Mouse (Mus musculus) neural tube, embryonic 13.5 days (tissue): ENCODE data around the gene Dock4. TPM values are rescaled to one million over a fixed set of nuclear protein-coding genes. Genes with fewer than 3 reads are reported as not detected.

Experiments
- ATAC-seq: fragments of 200-750 bp; cut with Nextera tagmentation; 2 replicates; pipeline ENCODE4 v1.8.0; 2017; ENCODE audit warnings: low read depth, mild to moderate bottlenecking, moderate TSS enrichment, moderate library complexity
- H3K27ac ChIP-seq: fragments of 300-500 bp; sonication (generic); replicated peaks from 2 replicates; pipeline ENCODE4 v1.5.1; 2015; ENCODE audit warnings: moderate library complexity, mild to moderate bottlenecking, inconsistent platforms
- H3K27me3 ChIP-seq: fragments of 300-500 bp; sonication (generic); 2 replicates; pipeline ENCODE4 v1.6.1; 2015; ENCODE audit warnings: mild to moderate bottlenecking, inconsistent platforms
- H3K36me3 ChIP-seq: fragments of 300-500 bp; sonication (generic); 2 replicates; pipeline ENCODE4 v1.6.1; 2015; ENCODE audit warnings: mild to moderate bottlenecking, inconsistent platforms
- H3K4me1 ChIP-seq: fragments of 300-500 bp; sonication (generic); replicated peaks from 2 replicates; pipeline ENCODE4 v1.6.1; 2015; ENCODE audit warnings: inconsistent platforms
- H3K4me2 ChIP-seq: fragments of 300-500 bp; sonication (generic); 2 replicates; pipeline ENCODE4 v1.6.1; 2015; ENCODE audit warnings: inconsistent platforms, mild to moderate bottlenecking, moderate library complexity
- H3K4me3 ChIP-seq: fragments of 300-500 bp; sonication (generic); 2 replicates; pipeline ENCODE4 v1.5.1; 2015; ENCODE audit warnings: mild to moderate bottlenecking, inconsistent platforms
- H3K9ac ChIP-seq: fragments of 300-500 bp; sonication (generic); 2 replicates; pipeline ENCODE4 v1.6.1; 2015; ENCODE audit warnings: moderate library complexity, mild to moderate bottlenecking, inconsistent platforms
- H3K9me3 ChIP-seq: fragments of 300-500 bp; sonication (generic); 2 replicates; pipeline ENCODE4 v1.6.1; 2016; ENCODE audit warnings: inconsistent platforms
- WGBS: fragments of 180-500 bp; shearing (Covaris S2); methylation state at CpG from one replicate; pipeline ENCODE4 v1.1.7; 2015; 5-methylcytosine and 5-hydroxymethylcytosine counted together
- polyA plus RNA-seq: library from polyadenylated mRNA; unstranded; fragments of >200 nt; fragmentation: Nextera tagmentation; extraction: Ambion mirVana; gene quantifications from 2 replicates; pipeline ENCODE4 v1.2.1, GENCODE M21; 2015

Gene Dock4
- polyA plus RNA-seq, 1 experiment from 2014 or later = 31.8 TPM

DNA sequence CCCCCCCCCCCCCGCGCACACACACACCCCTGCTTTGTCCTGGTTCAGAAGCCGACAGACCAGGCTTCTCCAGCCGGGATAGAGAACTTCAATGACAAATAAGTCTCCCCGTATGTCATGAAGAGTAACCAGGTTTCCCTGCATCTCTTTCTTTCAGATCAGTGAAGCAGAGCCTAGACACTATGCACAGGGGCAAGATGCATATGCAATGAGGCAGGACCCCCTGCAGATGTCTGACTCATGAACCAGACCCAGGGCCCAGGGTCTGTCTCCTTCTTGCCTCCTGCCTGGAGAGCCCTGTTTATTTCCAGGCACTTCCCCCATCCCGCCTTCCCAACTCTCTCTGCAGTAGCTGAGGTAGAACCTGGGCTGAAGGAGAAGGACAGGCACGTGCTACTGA is 448.0 kb downstream of the Dock4 start:
- Histone ChIP-seq H3K9me3 (no peaks in the 10 kb centered on the region), H3K4me1 (peaks cover 5% of the 10 kb centered on the region; the same call in 1 of the 2 replicates), H3K4me2 (no peak overlapping the region), H3K4me3 (no peak overlapping the region), H3K9ac (no peak overlapping the region), H3K27me3 (no peaks in the 10 kb centered on the region), H3K36me3 (no peaks in the 10 kb centered on the region), H3K27ac (no peak overlapping the region)
- ATAC-seq = no peak
- 59% methylated on average over 3 of the region's 7 CpGs for WGBS

DNA sequence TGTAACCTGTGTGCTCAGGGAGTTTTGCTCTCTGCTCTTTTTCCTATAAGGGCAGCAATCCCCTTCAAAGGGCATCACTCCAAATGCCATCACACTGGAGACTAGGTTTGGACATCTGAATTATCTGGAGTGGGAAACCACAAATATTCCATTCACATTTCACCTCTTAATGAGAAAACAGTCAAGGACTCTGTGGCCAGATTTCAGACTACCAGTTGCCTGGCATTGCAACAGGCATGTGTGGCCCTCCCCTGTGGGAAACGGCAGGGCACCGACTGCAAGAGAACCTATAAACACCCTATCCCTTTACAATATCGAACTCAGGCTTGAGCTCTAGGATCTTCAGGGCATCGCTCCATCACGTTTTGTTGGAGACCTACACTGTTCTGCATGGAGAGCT is 448.9 kb downstream of the Dock4 start:
- Histone ChIP-seq H3K36me3 (no peaks in the 10 kb centered on the region), H3K27me3 (no peaks in the 10 kb centered on the region), H3K9ac (no peak overlapping the region), H3K9me3 (no peaks in the 10 kb centered on the region), H3K4me1 (peaks cover 7% of the 10 kb centered on the region; the same call in 1 of the 2 replicates), H3K4me3 (no peak overlapping the region), H3K27ac (no peak overlapping the region), H3K4me2 (no peak overlapping the region)
- ATAC-seq = no peak
- 93% methylated on average over 5 of the region's 5 CpGs for WGBS

Other genes with a start within 250 kb of the Dock4 start
- 0.15 TPM in 1 of 2 replicates, not detected in the other for gene Lsmem1, start 246.5 kb upstream of the Dock4 start, polyA plus RNA-seq
- 153 and 166 TPM in 2 replicates for gene Ifrd1, start 197.4 kb upstream of the Dock4 start, polyA plus RNA-seq
- 29.1 and 31.0 TPM in 2 replicates for gene Zfp277, start 50 bp upstream of the Dock4 start, polyA plus RNA-seq